Comparison of ENCODE assay signal across 8 mouse cellular contexts in the genomic region with DNA sequence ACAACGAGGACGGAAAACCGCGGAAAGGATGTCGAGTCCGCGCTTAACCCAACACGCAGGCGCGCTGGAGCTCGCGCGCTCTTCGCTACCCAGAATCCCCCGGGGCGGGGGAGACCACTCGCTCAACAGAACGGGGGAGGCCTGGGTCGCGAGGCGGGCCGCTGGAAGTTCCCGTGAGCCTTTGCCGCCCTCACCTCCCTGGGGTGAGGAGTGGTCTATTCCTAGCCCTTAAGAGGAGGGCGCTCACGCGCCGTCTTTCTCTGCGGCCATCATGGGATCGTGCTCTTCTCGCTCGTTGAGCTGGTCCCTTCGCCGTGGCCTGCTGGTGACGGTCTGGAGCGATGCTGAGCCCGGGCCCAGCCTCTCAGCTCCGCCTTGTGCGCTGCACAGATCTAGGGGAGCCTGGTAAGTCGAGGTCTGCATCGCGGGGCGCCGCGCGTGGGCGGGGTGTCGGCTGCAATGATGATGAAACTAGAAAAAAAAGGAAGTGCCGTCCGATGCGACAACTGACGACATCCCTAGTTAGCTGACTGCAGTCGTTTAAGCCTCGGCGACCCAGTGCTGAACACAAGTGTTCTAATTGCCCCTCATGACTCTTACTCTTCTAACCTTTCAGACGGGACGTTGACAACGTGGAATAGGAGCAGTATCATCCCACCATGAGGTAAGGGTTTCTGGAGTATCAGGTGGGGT. TPM values are rescaled to one million over a fixed set of nuclear protein-coding genes. Genes with fewer than 3 reads are reported as not detected.
DNase-seq lines count a peak whose midpoint lies in the region; ATAC-seq and TF ChIP-seq lines count a peak whose summit lies in the region.

No protein-coding gene starts in this region.

- H3K9ac ChIP-seq in forebrain, embryonic 16.5 days (replicated peaks; ENCODE audit: low read depth, low read length) = peak overlapping the region; percentile 94
- H3K9ac ChIP-seq in lung, embryonic 15.5 days = peak overlapping the region; percentile 86

- H3K4me1 ChIP-seq in G1E (ENCODE audit: insufficient read depth, low read depth, low read length) = peaks cover 54% of the 10 kb centered on the region
- H3K4me1 ChIP-seq in forebrain, embryonic 16.5 days (replicated peaks; ENCODE audit: control insufficient read depth, insufficient read depth, low read length) = peaks cover 45% of the 10 kb centered on the region
- peaks cover 42% of the 10 kb centered on the region for H3K4me1 ChIP-seq in lung, embryonic 15.5 days

- peak; percentile 83 for DNase-seq in G1E (ENCODE audit: low spot score)
- DNase-seq in cerebellum, adult 18-20 months = peak; percentile 97 to 98
- DNase-seq in heart, postnatal 4 days = peak; percentile 97
- DNase-seq in layer of hippocampus, adult 8-10 months (ENCODE audit: low spot score in 2 of 2) = peak; percentile 96 to 97
- peak; percentile 96 for DNase-seq in ovary, adult 18-20 months (ENCODE audit: low spot score)
- peak; percentile 99 for DNase-seq in thymus, postnatal 0 days (ENCODE audit: low spot score)

- H3K4me3 ChIP-seq in G1E (ENCODE audit: low read depth, low read length) = peak overlapping the region; percentile 90
- H3K4me3 ChIP-seq in forebrain, embryonic 16.5 days (replicated peaks; ENCODE audit: low read length) = peak overlapping the region; percentile 86
- H3K4me3 ChIP-seq in lung, embryonic 15.5 days = peak overlapping the region; percentile 67

- no peaks in the 10 kb centered on the region for H3K9me3 ChIP-seq in G1E (replicated peaks)
- no peaks in the 10 kb centered on the region for H3K9me3 ChIP-seq in forebrain, embryonic 16.5 days (ENCODE audit: control insufficient read depth, low read length)
- no peaks in the 10 kb centered on the region for H3K9me3 ChIP-seq in lung, embryonic 15.5 days

- H3K27me3 ChIP-seq in G1E (ENCODE audit: insufficient read depth, low read length) = no peaks in the 10 kb centered on the region
- no peaks in the 10 kb centered on the region for H3K27me3 ChIP-seq in forebrain, embryonic 16.5 days (replicated peaks; ENCODE audit: control insufficient read depth, insufficient read depth, low read length)
- no peaks in the 10 kb centered on the region for H3K27me3 ChIP-seq in lung, embryonic 15.5 days

- peak overlapping the region; percentile 63 for H3K4me2 ChIP-seq in forebrain, embryonic 16.5 days (ENCODE audit: low read length)
- peak overlapping the region; percentile 68 for H3K4me2 ChIP-seq in lung, embryonic 15.5 days

- no peak for TF ChIP-seq CTCF in G1E (IDR thresholded peaks at IDR 0.05; ENCODE audit: low read depth, low read length)

- under 1% methylated on average over 58 of the region's 58 CpGs for WGBS in forebrain, embryonic 16.5 days
- under 1% methylated on average over 58 of the region's 58 CpGs for WGBS in lung, embryonic 15.5 days

- H3K27ac ChIP-seq in forebrain, embryonic 16.5 days (ENCODE audit: low read length) = peak overlapping the region; percentile 92
- H3K27ac ChIP-seq in lung, embryonic 15.5 days = peak overlapping the region; percentile 93

- ATAC-seq in G1E (ENCODE audit: extremely low read depth, insufficient number of reproducible peaks, low FRiP score, poor library complexity, severe bottlenecking) = peak; percentile 71
- peak; percentile 96 for ATAC-seq in forebrain, embryonic 16.5 days
- peak; percentile 94 for ATAC-seq in lung, embryonic 15.5 days (ENCODE audit: borderline replicate concordance, extremely low read depth, low FRiP score, low TSS enrichment)

- peaks cover 90% of the 10 kb centered on the region for H3K36me3 ChIP-seq in G1E (replicated peaks)
- peaks cover 14% of the 10 kb centered on the region; the same call in 1 of the 2 replicates for H3K36me3 ChIP-seq in forebrain, embryonic 16.5 days (ENCODE audit: control insufficient read depth, insufficient read depth)
- H3K36me3 ChIP-seq in lung, embryonic 15.5 days = peaks cover 39% of the 10 kb centered on the region

RNA-seq across cellular contexts. Expression of gene Trpv2, which starts 28.5 kb away (rescaled TPM):
- 50.2 and 67.3 TPM in 2 replicates for total RNA-seq in G1E (2014; fragmentation: Nextera tagmentation)
- 48.4 and 49.9 TPM in 2 replicates for total RNA-seq in G1E (2017)
- polyA plus RNA-seq in G1E (2012) = 17.4 and 22.5 TPM in 2 replicates
- 19.1 and 27.2 TPM in 2 replicates for polyA plus RNA-seq in forebrain, embryonic 16.5 days (2015; fragmentation: Nextera tagmentation; extraction: Ambion mirVana)
- 1 to 10 TPM; 3.0 to 3.2 TPM for total RNA-seq in heart, postnatal 4 days (2021)
- 10 to 100 TPM; 14.5 to 15.9 (median 15.1) TPM for total RNA-seq in layer of hippocampus, adult 8-10 months (2022)
- 4.6 and 5.5 TPM in 2 replicates for polyA plus RNA-seq in lung, embryonic 15.5 days (2015; fragmentation: Nextera tagmentation; extraction: Ambion mirVana)
- polyA plus RNA-seq in thymus, postnatal 0 days (2015; fragmentation: Nextera tagmentation; extraction: Ambion mirVana) = 48.1 and 51.6 TPM in 2 replicates

RNA-seq across cellular contexts. Expression of gene Lrrc75a, which starts 45.6 kb away (rescaled TPM):
- 1.7 TPM in 1 of 2 replicates, not detected in the other for total RNA-seq in G1E (2014; fragmentation: Nextera tagmentation)
- total RNA-seq in G1E (2017) = 0.17 and 0.27 TPM in 2 replicates
- 0.30 and 0.53 TPM in 2 replicates for polyA plus RNA-seq in G1E (2012)
- polyA plus RNA-seq in forebrain, embryonic 16.5 days (2015; fragmentation: Nextera tagmentation; extraction: Ambion mirVana) = 9.7 and 10.6 TPM in 2 replicates
- total RNA-seq in heart, postnatal 4 days (2021) = 10 to 100 TPM; 15.7 to 16.5 TPM
- total RNA-seq in layer of hippocampus, adult 8-10 months (2022) = 1 to 10 TPM; 7.5 to 9.3 (median 9.0) TPM
- 12.6 and 13.0 TPM in 2 replicates for polyA plus RNA-seq in lung, embryonic 15.5 days (2015; fragmentation: Nextera tagmentation; extraction: Ambion mirVana)
- 2.2 and 3.4 TPM in 2 replicates for polyA plus RNA-seq in thymus, postnatal 0 days (2015; fragmentation: Nextera tagmentation; extraction: Ambion mirVana)

RNA-seq across cellular contexts. Expression of gene Mmgt2, which starts 45.7 kb away (rescaled TPM):
- 14.8 and 24.3 TPM in 2 replicates for total RNA-seq in G1E (2014; fragmentation: Nextera tagmentation)
- 6.3 and 7.9 TPM in 2 replicates for total RNA-seq in G1E (2017)
- polyA plus RNA-seq in G1E (2012) = 5.5 and 8.2 TPM in 2 replicates
- polyA plus RNA-seq in forebrain, embryonic 16.5 days (2015; fragmentation: Nextera tagmentation; extraction: Ambion mirVana) = 28.5 and 29.2 TPM in 2 replicates
- 10 to 100 TPM; 18.5 to 20.9 TPM for total RNA-seq in heart, postnatal 4 days (2021)
- total RNA-seq in layer of hippocampus, adult 8-10 months (2022) = 10 to 100 TPM; 17.4 to 25.5 (median 20.8) TPM
- 40.9 and 42.1 TPM in 2 replicates for polyA plus RNA-seq in lung, embryonic 15.5 days (2015; fragmentation: Nextera tagmentation; extraction: Ambion mirVana)
- 54.3 and 63.7 TPM in 2 replicates for polyA plus RNA-seq in thymus, postnatal 0 days (2015; fragmentation: Nextera tagmentation; extraction: Ambion mirVana)

RNA-seq across cellular contexts. Expression of gene Ubb, which starts 51.8 kb away (rescaled TPM):
- total RNA-seq in G1E (2014; fragmentation: Nextera tagmentation) (814 and 964 TPM in 2 replicates), G1E (2017) (1,083 and 1,103 TPM in 2 replicates)
- 1,429 and 2,208 TPM in 2 replicates for polyA plus RNA-seq in G1E (2012)
- polyA plus RNA-seq in forebrain, embryonic 16.5 days (2015; fragmentation: Nextera tagmentation; extraction: Ambion mirVana) = 4,671 and 4,745 TPM in 2 replicates
- total RNA-seq in heart, postnatal 4 days (2021) = 100 to 1,000 TPM; 828 to 847 TPM
- total RNA-seq in layer of hippocampus, adult 8-10 months (2022) = 1,000 to 10,000 TPM; 1,746 to 1,909 (median 1,854) TPM
- polyA plus RNA-seq in lung, embryonic 15.5 days (2015; fragmentation: Nextera tagmentation; extraction: Ambion mirVana) = 3,157 and 3,186 TPM in 2 replicates
- 3,204 and 3,318 TPM in 2 replicates for polyA plus RNA-seq in thymus, postnatal 0 days (2015; fragmentation: Nextera tagmentation; extraction: Ambion mirVana)

Comparison
In these comparisons a context has a peak if more than half of its experiments do, and no peak if none do; other contexts are left out.
1. Peak in every context shown above with its lines: DNase-seq, ATAC-seq, H3K4me3 ChIP-seq and H3K27ac ChIP-seq.